Mouse (Mus musculus) layer of hippocampus, adult 11-12 months (tissue): ENCODE measurements around the gene Ddit4l.
"Not testable (repeated sequence)": the region's sequence is repeated elsewhere in the genome, so short reads cannot be mapped to it uniquely, and the experiment has no call there.

ENCODE experiments used
- DNase-seq: peaks from one replicate; pipeline ENCODE4 v3.0.0; 2022; ENCODE audit warnings: low spot score

Ddit4l gene

GRCm38 (mm10) chr3:137621312-137621711 is at the start of gene Ddit4l:
Gene Ddit4l (plus strand): TSS chr3:137621612.
- not testable (repeated sequence) for DNase-seq

- no peak for DNase-seq
Observed at GRCm38 (mm10) chr3:137576146-137576545, 45.3 kb upstream of the Ddit4l start.

GRCm38 (mm10) chr3:137586376-137586969 is 34.9 kb upstream of the Ddit4l start:
- no peak for DNase-seq

- peak; percentile 15 for DNase-seq
Observed at GRCm38 (mm10) chr3:137589811-137590210, 31.6 kb upstream of the Ddit4l start.

- DNase-seq: no peak
Observed at GRCm38 (mm10) chr3:137594332-137594905, 27.0 kb upstream of the Ddit4l start.

GRCm38 (mm10) chr3:137608918-137609435 is 12.4 kb upstream of the Ddit4l start:
- DNase-seq: no peak

GRCm38 (mm10) chr3:137610457-137611109 is 10.8 kb upstream of the Ddit4l start:
- no peak for DNase-seq

GRCm38 (mm10) chr3:137611110-137611857 is 10.1 kb upstream of the Ddit4l start:
- DNase-seq: no peak

- no peak for DNase-seq
Observed at GRCm38 (mm10) chr3:137611981-137612380, 9.4 kb upstream of the Ddit4l start.

- DNase-seq: no peak
Observed at GRCm38 (mm10) chr3:137620540-137620939, 872 bp upstream of the Ddit4l start.

- DNase-seq: no peak
Observed at GRCm38 (mm10) chr3:137622091-137622490, 679 bp downstream of the Ddit4l start.

GRCm38 (mm10) chr3:137622895-137623580 is 1.6 kb downstream of the Ddit4l start:
- DNase-seq: peak; percentile 11

GRCm38 (mm10) chr3:137623581-137624362 is 2.4 kb downstream of the Ddit4l start:
- peak; percentile 41 for DNase-seq

GRCm38 (mm10) chr3:137625054-137625453 is 3.6 kb downstream of the Ddit4l start:
- DNase-seq: no peak

GRCm38 (mm10) chr3:137633726-137634125 is 12.3 kb downstream of the Ddit4l start:
- no peak for DNase-seq

- no peak for DNase-seq
Observed at GRCm38 (mm10) chr3:137636571-137636970, 15.2 kb downstream of the Ddit4l start.

- no peak for DNase-seq
Observed at GRCm38 (mm10) chr3:137641238-137641637, 19.8 kb downstream of the Ddit4l start.

- DNase-seq: no peak
Observed at GRCm38 (mm10) chr3:137642137-137642536, 20.7 kb downstream of the Ddit4l start.

- DNase-seq: no peak
Observed at GRCm38 (mm10) chr3:137642568-137642967, 21.2 kb downstream of the Ddit4l start.

GRCm38 (mm10) chr3:137644081-137644480 is 22.7 kb downstream of the Ddit4l start:
- no peak for DNase-seq

- no peak for DNase-seq
Observed at GRCm38 (mm10) chr3:137644947-137645346, 23.5 kb downstream of the Ddit4l start.
